13 mouse cellular contexts compared by ENCODE assay signal in genomic region chr15:10760006-10760405, GRCm38 (mm10). TPM values are rescaled to one million over a fixed set of nuclear protein-coding genes. Genes with fewer than 3 reads are reported as not detected.
DNase-seq lines count a peak whose midpoint lies in the region; ATAC-seq and TF ChIP-seq lines count a peak whose summit lies in the region.
"Had no signal": no experiment of that assay in that cellular context is flagged by ENCODE, and none has a peak within 500 bp of the region (broad histone marks: within the 10 kb centered on the region; RNA-seq: fewer than 3 reads in every experiment).

No protein-coding gene starts in this region.

- no peak overlapping the region for H3K4me3 ChIP-seq in forebrain, postnatal 0 days (ENCODE audit: low read depth, low read length)
- H3K4me3 ChIP-seq: forebrain, embryonic 10.5 days had no signal

- no peaks in the 10 kb centered on the region for H3K4me1 ChIP-seq in forebrain, postnatal 0 days (ENCODE audit: insufficient read depth)
- H3K4me1 ChIP-seq: forebrain, embryonic 10.5 days had no signal

- POLR2A ChIA-PET in Patski (lab: Charles Lee): no interaction called here

- no peaks in the 10 kb centered on the region for H3K9me3 ChIP-seq in forebrain, postnatal 0 days (ENCODE audit: low read length)
- H3K9me3 ChIP-seq: forebrain, embryonic 10.5 days had no signal

- H3K9ac ChIP-seq in forebrain, postnatal 0 days: no peak overlapping the region

- CTCF ChIA-PET in Patski (lab: Charles Lee): interaction anchor here (1.0 to 2.0 kb wide), 5 partner anchors 8 to 21 kb away, joined by 3 to 5 read pairs (median 3); no protein-coding TSS in a partner anchor

- no peak overlapping the region for H3K4me2 ChIP-seq in forebrain, postnatal 0 days (ENCODE audit: low read depth)

- in situ Hi-C loops in Patski (cut with MboI; ENCODE audit: low pct_unique_long_range_greater_than_20kb): no loop called here

- WGBS in forebrain, postnatal 0 days: 81% methylated on average over 12 of the region's 12 CpGs

- TF ChIP-seq CTCF in Patski (IDR thresholded peaks at IDR 0.05): no peak
- no peak for TF ChIP-seq CTCF in forebrain, postnatal 0 days (IDR thresholded peaks at IDR 0.05; ENCODE audit: low read depth)

- H3K27ac ChIP-seq in forebrain, postnatal 0 days (ENCODE audit: low read depth, low read length): no peak overlapping the region
- H3K27ac ChIP-seq: forebrain, embryonic 10.5 days had no signal

- no peaks in the 10 kb centered on the region for H3K36me3 ChIP-seq in forebrain, postnatal 0 days (ENCODE audit: insufficient read depth)
- H3K36me3 ChIP-seq: forebrain, embryonic 10.5 days had no signal

- ATAC-seq in Patski: peak; percentile 76
- ATAC-seq in forebrain, postnatal 0 days: no peak

- peak; percentile 30 for DNase-seq in adrenal gland, adult 2 months
- DNase-seq in adrenal gland, postnatal 10 days: no peak
- DNase-seq in lung, adult 18-20 months: peak; percentile 17 to 68
- no peak for DNase-seq in lung, postnatal 14 days
- peak; percentile 64 for DNase-seq in Patski (ENCODE audit: low read depth, low spot score)
- DNase-seq in lung, postnatal 36 days: peak; percentile 63
- no peak for DNase-seq in forebrain, postnatal 0 days
- no peak for DNase-seq in layer of hippocampus, adult 9-11 months
- DNase-seq: adrenal gland, adult 8-10 months; cerebellum, adult 8-10 months; midbrain, embryonic 14.5 days; right cerebral cortex, postnatal 25 days had no signal

- H3K27me3 ChIP-seq in Patski: no peaks in the 10 kb centered on the region
- no peaks in the 10 kb centered on the region for H3K27me3 ChIP-seq in forebrain, postnatal 0 days (ENCODE audit: insufficient read depth, low read length)

RNA-seq across cellular contexts. Expression of gene Rai14, which starts 45.6 kb away (rescaled TPM):
- 10 to 100 TPM; 23.2 to 28.9 TPM for total RNA-seq in adrenal gland, adult 2 months (2021)
- 1.2 and 2.0 TPM in 2 replicates for polyA plus RNA-seq in adrenal gland, adult 2 months (2012; rRNA removed)
- 10 to 100 TPM; 18.7 to 21.0 TPM for total RNA-seq in adrenal gland, postnatal 10 days (2021)
- polyA plus RNA-seq in Patski (2021): 55.3 TPM
- total RNA-seq in forebrain, postnatal 0 days (2014; rRNA removed): 11.7 and 12.7 TPM in 2 replicates
- 5.2 and 5.5 TPM in 2 replicates for polyA plus RNA-seq in forebrain, postnatal 0 days (2015; fragmentation: Nextera tagmentation; extraction: Ambion mirVana)

Comparison
In these comparisons a context has a peak if more than half of its experiments do, and no peak if none do; other contexts are left out.
1. DNase-seq: peak in adrenal gland, adult 2 months (single experiment), lung, adult 18-20 months (2 of 2), Patski (single experiment) and lung, postnatal 36 days (single experiment); none in adrenal gland, postnatal 10 days (single experiment), lung, postnatal 14 days (single experiment), forebrain, postnatal 0 days (single experiment) and layer of hippocampus, adult 9-11 months (single experiment).